Mouse (Mus musculus): ENCODE data around the gene Mfsd5.
A peak's percentile ranks its signal among the peaks of the same experiment; 100 is the strongest.

The Mfsd5 gene

DNA sequence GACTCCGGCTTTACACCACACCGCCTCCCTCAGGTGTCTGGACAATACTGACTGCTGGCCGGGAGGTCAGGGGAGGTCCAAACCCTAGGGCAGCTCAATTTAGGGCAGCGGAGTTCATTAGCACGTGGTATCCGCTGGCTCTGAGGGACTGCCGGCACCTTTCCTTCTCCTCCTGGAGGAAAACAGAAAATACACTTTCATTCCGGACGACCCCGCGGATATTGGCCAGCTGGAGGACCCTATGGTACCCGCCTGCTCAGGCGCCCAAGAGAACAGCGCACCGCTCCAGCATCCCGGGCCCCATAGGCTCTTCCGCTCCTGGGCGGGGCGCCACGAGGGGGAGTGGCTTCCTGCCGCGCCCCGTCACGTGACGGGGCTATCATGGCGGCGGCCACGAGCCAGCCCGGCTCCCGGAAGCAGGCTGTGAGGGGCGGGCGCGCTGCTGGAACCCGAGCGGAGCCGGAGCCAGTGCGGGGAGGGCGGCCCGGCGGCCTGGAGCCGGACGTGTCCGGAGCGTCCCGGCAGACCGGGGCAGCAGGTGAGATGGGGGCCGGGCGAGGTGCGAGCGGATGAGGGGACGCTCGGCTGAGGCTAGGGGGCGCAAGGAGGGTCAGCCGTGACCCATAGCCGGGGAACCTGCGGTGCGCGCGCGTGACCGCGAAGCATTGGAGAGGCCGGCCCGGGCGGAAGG lies at the start of gene Mfsd5:
Mfsd5 (plus strand) TSS at position 363 of the 691 bp plus-strand sequence.
- DNase-seq (ENCODE audit: low spot score) = peak; percentile 84

DNA sequence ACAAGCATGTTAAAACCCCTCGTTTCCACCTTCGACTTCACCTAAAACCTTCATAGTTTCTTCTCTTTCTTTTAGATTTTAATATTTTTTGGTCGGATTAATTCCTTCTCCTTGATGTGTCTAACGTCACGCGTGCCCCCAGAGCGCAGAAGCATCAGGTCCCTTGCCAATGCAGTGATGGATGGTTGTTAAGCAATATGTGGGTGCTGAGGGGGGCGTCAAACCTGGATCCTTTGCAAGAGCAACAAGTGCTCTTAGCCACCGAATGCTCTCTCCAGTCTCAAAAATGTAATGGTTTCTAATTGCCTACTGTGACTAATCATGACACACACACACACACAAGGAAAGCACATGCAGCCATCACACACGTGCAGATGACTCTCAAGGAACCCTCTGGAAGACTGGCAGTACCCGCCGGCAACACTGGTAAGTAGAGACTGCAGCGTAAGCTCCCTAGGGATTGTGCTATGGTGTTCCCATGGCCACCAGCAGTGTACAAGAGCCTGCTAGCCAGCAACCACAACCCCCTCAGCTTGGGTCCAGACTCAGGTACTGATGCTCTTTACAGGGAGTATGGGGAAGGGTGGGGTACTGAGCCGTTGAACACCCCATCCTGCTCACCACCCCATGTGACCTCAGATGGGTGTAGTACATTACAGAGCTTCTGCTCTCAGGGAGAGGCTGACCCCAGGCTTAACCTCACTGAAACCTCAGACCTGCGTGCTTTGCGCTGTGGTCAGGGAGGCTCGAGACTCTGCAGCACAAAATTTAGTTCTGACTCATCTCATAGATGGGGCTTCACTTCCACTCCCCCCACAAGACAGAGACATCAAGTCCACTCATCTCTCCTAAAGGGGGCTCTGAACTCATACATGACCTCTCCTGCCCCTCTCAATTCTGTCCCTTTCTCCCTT lies 48.6 kb upstream of the Mfsd5 start:
- DNase-seq (ENCODE audit: low spot score) = no peak

DNA sequence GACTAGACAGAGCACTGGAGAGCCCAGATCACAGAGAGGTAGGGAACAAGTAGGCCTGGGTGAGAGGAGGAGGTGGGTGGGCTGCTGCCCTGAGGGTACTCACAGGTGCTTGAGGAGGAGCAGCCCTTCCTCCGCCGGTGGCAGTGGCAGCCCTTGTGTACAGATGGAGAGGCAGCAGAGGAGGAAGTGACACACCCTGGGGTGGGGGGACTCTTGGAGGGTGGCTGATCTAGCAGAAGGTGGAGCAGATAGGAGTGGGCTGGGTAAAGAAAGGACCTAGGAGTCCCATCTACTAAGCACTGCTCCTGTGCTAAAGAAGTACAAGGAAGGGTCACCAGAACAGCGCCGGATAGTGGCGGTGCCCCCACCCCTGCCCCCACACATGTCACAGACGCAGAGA lies 47.5 kb upstream of the Mfsd5 start, which contains the start of gene Itgb7:
Itgb7 (minus strand) TSS at position 197 of the 400 bp plus-strand sequence.
- DNase-seq (ENCODE audit: low spot score) = peak; percentile 67

DNA sequence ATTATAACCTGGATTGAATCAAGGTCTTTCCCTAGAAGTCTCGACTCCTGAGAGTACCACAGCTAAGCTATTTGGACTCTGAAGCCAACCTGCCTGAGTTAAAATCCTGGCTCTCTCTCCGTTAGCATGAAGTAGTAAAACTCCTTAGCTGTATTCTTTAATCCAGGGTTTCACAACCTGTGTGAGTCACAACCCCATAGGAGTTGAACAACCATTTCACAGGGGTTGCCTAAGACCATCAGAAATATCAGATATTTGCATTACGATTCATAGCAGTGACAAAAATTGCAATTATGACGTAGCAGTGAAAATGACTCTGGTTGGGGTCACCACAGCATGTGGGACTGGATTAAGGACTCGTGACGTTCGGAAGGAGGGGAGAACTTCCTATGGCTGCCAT lies 46.5 kb upstream of the Mfsd5 start:
- no peak for DNase-seq (ENCODE audit: low spot score)

DNA sequence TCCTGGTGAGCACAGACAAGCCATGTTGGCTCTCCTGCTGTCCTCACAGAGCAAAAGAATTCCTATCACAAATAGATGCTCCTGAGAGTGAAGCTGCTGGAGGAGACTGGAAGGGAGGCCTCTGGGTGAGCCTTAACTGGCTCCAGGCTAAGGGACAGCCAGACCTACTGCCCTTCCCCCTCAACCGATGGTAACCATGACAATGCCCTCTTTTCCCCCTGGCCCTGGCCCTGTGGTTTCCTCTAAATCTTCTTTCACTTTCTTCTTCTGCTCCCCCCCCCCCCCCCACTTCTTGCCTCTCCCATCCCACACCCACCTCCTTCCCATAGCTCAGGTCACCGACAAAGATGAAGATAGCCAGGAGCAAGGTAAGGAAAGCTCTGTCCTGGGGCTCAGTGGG lies 45.4 kb upstream of the Mfsd5 start:
- no peak for DNase-seq (ENCODE audit: low spot score)

DNA sequence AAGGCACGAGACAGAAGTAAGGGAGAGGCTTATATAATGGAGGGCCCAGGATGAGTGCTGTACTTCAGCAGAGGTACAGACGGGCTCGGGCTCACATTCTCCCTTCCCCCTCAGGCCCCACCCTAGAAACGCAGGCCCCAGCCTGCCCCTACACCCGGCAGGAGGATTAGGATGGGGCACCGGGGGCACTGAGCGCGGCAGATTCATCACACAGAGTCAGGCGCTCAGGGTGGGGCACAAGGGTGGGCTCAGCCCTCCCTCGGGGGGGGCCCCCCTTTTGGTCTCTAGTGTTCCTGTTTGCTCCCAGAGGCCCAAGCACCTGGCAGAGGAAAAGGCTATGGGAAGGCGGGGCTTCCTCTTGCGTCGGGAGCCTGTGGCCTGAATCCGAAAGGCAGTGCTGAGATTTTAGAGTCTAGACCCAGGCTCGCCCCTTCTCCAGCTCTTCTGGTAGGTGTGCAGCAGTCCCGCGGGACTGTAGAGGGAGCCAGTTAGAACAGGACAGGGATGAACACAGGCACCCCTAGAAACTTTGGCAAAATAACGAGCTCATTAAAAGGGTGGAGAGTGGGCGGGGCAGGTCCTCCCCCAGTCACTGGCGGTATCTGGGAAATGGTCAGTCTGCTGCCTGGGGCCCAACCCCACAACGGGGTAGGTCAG lies 43.8 kb upstream of the Mfsd5 start:
- DNase-seq (ENCODE audit: low spot score) = peak; percentile 67

DNA sequence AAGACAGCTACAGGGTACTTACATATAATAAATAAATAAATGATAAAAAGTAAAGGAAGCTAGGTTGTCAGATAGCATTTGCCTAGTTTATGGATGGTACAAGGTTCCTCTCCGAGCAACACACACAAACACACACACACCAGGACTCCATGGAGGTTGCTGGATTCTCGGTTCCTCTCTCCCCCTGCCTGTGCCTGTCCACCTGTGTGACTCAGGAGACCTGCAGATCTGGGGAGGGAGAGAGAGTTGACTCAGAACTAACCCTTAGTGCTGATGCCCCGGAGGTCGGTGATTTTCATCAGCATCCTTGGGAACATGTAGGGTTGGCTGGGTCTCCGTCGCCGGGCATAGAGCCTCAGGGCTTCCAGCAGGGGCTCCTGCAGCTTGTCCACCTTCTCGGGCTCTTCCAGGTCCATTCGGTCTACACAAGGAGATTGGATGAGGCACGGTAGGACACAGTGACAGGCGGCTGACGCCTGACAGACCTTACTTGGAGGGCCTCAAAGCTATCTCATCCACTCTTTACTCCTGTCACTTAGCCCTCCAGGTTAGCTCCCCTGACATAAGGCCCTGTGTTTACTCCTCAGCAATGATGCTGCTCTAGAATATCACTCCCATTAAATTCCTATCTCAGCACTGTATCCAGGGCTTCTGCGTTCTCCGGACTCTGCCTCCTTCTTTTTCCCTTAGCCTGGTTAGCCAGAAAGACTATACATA lies 40.6 kb upstream of the Mfsd5 start:
- DNase-seq (ENCODE audit: low spot score) = no peak

DNA sequence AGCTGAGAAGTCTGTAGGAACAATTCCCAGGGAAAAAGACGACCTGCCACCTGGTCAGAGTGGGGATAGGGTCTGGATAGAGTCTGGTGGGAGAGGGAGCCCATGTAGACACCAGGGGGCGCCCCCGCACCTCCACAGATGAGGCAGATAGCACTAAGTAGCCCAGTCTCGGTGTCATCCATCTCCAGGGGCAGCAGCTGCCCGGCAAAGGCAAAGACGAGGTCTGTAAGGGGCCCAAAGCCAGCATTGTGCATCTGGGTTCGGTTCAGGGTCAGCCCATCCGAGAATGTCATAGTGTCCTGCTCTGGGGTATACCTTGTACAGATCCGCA lies 40.0 kb upstream of the Mfsd5 start:
- peak; percentile 80 for DNase-seq (ENCODE audit: low spot score)

DNA sequence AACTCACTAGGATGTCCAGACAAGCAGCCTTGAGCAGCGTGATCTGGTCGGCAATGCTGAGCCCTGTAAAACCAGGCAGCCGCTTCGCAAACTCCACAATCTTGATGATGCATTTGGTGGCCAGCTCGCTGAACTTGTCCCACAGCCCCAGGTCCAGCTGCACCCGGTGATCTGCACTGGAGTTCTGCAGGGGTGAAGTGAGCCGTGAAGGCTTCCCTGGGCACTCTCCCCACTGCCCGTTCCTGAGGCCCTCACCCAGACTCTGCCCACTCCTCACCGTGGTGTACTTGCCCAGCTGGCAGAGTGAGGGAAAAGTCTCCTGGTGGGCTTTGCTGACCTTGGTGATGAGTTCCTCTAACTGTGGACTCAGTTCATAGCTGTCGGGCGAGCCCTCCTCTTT lies 39.4 kb upstream of the Mfsd5 start:
- DNase-seq (ENCODE audit: low spot score) = no peak

DNA sequence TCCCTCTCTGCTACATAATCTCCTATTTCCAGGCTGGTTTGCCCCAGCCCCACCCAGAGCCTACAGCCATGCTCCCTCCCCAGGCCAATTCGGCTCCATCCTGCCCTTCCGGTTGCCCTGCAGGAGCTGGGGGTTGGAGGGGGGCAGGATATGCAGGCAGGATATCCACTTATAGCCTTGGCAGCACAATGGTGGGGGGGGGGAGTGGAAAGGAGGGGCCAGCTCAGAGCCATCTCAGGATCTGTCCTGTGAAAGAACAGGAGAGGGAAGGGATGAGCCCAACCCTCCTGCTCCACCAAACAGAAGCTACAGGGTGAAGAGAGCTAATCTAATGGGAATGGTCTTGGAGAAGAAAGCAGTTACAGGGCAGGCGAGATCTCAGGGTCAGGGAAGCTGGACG lies 38.6 kb upstream of the Mfsd5 start:
- DNase-seq (ENCODE audit: low spot score) = peak; percentile 68

DNA sequence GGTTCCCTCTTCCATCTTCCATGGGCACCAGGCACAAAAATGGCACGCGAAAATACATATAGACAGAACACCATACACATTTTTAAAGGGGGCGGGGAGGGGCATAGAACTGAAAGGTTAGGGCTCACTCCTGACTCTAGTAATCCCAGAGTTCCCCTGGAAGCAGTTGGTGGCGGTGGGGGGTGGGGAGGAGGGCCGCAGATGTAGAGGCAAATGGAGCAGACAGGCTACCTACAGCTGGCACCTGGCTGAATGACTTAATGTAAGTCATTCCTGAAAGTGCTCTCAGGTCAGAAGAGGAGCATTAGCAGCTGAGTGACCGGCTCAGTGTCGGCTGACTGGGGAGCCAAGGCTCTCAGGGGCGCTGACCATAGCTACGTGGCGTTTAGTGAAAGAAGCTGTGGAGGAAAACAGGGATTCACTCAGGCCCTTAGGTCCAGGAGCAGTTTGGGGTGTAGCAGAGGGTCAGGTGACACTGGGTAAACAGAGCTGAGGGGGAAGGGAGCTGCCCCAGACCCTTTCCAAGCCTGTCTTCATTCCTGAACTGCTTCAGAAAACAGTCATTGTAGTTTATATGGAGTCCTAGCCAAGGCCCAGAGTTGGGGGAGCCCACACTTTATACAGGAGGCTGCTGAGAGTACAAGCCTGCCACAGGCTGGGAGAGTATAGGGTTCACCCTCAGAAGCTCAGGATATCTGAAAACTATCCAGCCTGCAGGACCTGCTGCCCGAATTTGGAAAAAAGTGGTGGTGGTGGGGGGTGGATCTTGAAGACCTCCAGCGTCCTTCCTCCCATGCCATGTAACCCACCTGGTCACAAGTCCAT lies 36.6 kb upstream of the Mfsd5 start:
- no peak for DNase-seq (ENCODE audit: low spot score)

DNA sequence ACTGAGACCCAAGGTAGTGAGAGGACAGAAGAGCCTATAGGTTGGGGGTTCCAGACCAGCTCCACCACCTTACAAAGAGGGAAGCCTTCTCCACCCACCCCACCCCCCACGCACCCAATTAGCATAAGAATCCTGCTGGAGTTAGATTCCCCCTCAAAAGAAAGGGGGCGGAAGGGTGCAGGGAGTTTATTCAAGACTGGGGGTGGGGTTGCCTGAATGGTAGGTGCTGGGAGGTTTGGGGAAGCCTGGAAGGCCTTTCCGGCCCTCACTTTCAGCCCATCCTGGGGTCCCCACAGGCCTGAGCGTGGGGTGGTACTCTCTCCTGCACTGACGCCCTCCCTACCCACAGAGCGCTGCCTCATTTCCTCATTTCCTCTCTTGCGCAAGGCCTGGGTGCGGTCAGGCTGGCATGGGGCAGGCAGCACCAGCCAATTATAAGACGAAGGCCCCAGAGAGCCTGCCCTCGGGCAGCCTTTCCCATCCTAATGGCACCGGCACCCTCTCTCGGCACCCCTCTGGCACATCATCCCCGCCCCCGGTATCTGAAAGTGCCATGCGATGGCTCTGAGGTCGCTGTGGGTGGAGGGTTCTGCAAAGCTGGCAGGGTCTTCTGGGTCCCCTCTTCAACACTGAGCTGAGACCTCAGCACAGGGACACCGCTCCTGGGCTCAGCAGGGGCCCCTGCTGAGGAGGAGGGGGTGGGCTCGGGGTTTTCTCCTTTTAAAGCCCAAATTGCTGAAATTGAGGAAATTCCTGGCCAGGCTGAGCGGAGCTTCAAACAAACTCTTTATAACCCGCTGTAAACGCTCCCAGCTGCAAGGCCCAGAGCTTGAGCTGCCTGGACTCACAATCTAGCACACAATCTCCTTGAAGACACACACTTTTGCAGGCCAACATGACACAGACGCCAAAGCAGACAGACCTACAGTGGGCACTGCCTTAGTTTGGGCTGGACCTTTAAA lies 35.7 kb upstream of the Mfsd5 start:
- peak; percentile 94 for DNase-seq (ENCODE audit: low spot score)

DNA sequence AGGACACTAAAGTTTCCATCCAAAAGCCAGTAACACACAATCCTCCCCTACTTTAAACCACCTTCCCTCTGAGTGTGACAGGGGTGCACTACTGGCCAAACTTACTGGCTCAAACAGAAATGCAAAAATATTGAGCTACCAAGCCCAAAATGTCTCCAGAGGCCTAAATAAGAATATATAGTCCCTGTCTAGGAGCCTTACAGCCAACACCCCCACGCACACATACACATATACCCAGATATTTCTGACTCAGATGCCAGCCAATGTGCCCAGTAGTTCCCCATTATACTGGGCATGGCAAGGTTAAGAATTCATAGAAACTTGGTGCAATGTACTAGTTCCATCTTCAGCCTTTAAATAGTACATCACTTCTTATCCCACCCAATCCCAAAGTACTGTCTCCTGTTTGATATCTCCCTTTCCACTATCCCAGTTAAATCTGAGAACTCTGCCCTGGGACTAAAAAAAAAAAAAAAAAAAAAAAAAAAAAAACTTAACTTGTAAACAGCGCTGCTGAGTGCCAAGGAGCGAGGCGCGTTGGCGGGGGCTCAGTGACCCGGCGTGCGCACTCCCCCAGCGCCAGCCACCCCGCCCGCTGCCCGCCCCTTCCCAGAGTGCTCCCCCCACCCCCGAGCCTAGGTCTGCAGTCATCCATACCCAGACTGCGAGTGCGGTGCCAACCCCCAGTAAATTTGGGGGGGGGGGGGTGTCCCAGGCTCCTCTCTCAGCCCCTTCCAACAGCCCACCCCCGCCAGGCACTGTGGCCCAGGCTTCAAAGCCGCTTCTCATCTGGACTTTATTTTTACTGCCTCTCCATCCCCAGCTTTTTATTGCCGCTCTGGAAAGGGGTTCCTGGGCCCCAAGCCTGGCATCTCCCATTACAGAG lies 34.7 kb upstream of the Mfsd5 start:
- no peak for DNase-seq (ENCODE audit: low spot score)

DNA sequence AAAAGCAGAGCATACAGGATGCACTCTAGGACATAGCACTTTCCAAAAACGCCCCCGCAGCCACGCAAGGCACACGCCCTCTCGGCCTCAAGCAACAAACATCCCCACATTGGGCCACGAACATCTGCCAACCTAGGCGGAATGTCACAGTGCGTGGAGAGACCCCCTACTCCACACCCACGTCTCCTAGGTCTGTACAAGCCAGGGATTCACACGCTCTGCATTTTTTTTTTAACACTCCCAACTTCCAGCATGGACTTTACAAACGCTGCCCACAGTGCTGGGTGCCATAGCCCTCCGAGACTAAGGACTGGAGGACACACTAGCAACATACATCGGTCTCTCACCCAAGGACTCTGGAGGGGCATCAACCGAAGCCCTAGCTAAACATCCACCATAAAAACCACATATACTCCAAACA lies 33.8 kb upstream of the Mfsd5 start:
- no peak for DNase-seq (ENCODE audit: low spot score)

DNA sequence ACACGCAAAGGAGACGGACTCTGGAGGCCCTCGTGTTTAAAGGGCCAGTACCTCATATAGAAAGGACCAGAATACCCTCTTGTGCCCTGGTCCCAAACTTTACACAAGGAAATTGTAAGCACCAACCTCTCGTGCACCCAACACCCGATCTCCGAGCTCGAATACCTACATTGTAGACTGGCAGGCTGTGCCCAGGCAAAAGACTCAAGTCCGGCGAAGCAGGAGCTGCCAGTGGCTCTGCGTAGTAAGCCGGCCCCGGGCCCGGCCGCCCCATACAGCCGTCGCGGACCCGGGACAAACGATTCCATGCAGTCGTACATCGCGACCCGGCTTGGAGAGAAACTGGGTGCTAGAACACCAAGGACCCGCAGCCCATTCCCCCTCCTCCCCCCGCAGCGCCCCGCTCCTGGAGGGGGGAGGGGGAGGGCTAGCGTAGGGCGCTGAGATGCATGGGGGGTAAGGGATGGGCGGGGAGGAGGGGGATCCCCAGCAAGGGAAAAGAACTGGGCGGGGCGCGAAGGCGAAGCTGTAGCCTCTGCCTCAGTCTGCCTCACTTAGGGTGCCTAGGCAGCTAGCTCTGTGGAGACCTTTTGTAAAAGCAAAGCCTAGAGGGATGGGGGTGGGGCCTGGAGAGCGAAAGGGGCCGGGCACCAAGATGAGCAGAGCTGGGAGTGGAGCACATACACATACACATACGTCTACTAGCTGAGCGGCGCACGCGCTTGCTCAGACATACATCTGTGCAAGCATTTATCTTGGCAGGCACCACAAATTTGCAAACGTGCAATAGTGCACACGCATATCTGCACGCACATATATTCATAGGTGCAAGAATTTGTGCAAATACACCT lies 33.1 kb upstream of the Mfsd5 start:
- DNase-seq (ENCODE audit: low spot score) = peak; percentile 82

DNA sequence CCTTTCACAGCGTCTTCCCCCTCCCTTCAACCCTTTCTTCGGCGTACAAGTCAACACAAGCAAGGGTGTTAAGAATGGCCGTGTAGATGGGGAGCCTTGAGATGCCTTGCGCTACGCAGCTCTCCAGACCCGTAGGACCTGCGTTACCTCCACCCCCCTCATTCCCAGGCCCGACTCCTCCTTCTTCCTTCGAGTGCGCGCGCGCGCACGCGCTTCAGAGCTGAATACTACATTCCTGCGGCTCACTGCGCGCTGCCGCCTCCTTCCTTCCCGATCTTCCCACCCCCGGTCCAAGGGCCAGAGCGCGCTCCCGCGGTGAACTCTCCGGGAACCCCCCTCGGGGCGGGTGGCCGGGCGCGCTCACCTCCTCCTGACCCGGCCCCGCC lies 32.4 kb upstream of the Mfsd5 start:
- peak; percentile 97 for DNase-seq (ENCODE audit: low spot score)

DNA sequence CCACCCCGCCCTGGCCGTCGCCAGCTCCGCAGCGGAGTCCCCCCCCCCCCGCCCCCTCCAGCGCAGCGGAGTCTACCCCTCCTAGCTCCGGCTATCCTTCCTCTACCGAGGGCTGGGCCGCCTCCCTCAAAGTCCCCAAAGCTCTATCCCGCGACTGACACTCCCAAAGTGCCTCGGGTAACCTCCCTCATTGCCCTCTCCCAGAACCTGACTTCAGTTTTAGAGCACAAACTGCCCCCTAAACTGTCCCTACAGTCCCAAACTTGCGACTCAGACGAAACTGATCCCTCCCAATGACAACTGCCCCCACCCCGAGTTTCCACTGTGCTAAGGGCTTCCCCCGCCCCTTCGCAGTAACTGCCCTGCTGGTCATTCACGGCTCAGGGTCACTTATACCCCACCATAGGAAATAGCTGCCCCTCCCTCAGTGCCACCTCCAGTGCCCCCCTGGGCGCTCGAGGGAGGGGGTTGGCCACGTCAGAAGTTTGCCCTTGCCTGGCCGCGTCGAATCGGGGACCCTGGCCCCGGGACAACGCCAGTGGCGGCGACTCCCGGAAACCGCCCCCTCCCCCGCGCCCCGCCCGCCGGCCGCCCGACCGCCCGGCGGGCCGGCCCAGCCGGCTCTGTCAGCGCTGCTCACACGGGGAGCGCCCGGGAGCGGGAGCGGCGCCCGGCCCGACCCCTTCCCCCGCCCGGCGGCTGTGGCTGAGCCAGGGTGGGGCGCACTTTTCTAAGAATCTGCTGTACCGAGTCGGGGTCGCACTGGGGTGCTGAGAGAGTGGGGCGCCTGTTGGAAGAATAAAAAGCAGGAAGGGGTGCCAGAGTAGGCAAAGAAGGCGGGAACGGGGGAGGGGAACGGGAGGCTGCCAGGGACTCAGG lies 31.8 kb upstream of the Mfsd5 start:
- DNase-seq (ENCODE audit: low spot score) = peak; percentile 78

Data from lung, postnatal 25 days (tissue).